Mouse (Mus musculus) lung, postnatal 14 days (tissue): ENCODE measurements around the gene Zzef1.

Experiments used
- DNase-seq: peaks from one replicate; pipeline ENCODE4 v3.0.0; 2021

Zzef1 gene

GRCm38 (mm10) chr11:72807992-72808391 lies 12.0 kb downstream of the Zzef1 start:
- DNase-seq: peak; percentile 5

- DNase-seq: no peak
Measured at GRCm38 (mm10) chr11:72813687-72814086, 17.7 kb downstream of the Zzef1 start.

- DNase-seq: no peak
Measured at GRCm38 (mm10) chr11:72814188-72814587, 18.2 kb downstream of the Zzef1 start.

- DNase-seq: no peak
Measured at GRCm38 (mm10) chr11:72816859-72817258, 20.8 kb downstream of the Zzef1 start.

GRCm38 (mm10) chr11:72818067-72818466 lies 22.0 kb downstream of the Zzef1 start:
- no peak for DNase-seq

GRCm38 (mm10) chr11:72821041-72821440 lies 25.0 kb downstream of the Zzef1 start:
- DNase-seq: no peak

GRCm38 (mm10) chr11:72829869-72830268 lies 33.8 kb downstream of the Zzef1 start:
- no peak for DNase-seq

GRCm38 (mm10) chr11:72842731-72843130 lies 46.7 kb downstream of the Zzef1 start:
- DNase-seq: no peak

GRCm38 (mm10) chr11:72843576-72843975 lies 47.5 kb downstream of the Zzef1 start:
- peak; percentile 17 for DNase-seq

- DNase-seq: no peak
Measured at GRCm38 (mm10) chr11:72845526-72845925, 49.5 kb downstream of the Zzef1 start.

GRCm38 (mm10) chr11:72846685-72847084 lies 50.7 kb downstream of the Zzef1 start:
- DNase-seq: no peak

GRCm38 (mm10) chr11:72847831-72848628 lies 52.0 kb downstream of the Zzef1 start:
- DNase-seq: no peak

- DNase-seq: no peak
Measured at GRCm38 (mm10) chr11:72850419-72851131, 54.5 kb downstream of the Zzef1 start.

- DNase-seq: no peak
Measured at GRCm38 (mm10) chr11:72851214-72851613, 55.2 kb downstream of the Zzef1 start.

- no peak for DNase-seq
Measured at GRCm38 (mm10) chr11:72852122-72852521, 56.1 kb downstream of the Zzef1 start.

GRCm38 (mm10) chr11:72853086-72853485 lies 57.1 kb downstream of the Zzef1 start:
- DNase-seq: no peak

- no peak for DNase-seq
Measured at GRCm38 (mm10) chr11:72854251-72854650, 58.2 kb downstream of the Zzef1 start.

GRCm38 (mm10) chr11:72856764-72857163 lies 60.7 kb downstream of the Zzef1 start:
- no peak for DNase-seq

GRCm38 (mm10) chr11:72861236-72861635 lies 65.2 kb downstream of the Zzef1 start:
- no peak for DNase-seq

GRCm38 (mm10) chr11:72866446-72866845 lies 70.4 kb downstream of the Zzef1 start:
- DNase-seq: no peak

- no peak for DNase-seq
Measured at GRCm38 (mm10) chr11:72872061-72872460, 76.0 kb downstream of the Zzef1 start.

- DNase-seq: no peak
Measured at GRCm38 (mm10) chr11:72892623-72893022, 96.6 kb downstream of the Zzef1 start.

GRCm38 (mm10) chr11:72908391-72908790 lies 112.4 kb downstream of the Zzef1 start:
- DNase-seq: no peak

GRCm38 (mm10) chr11:72917299-72917996 lies 121.4 kb downstream of the Zzef1 start:
- peak; percentile 57 for DNase-seq
